Mouse (Mus musculus): ENCODE data around the gene Ildr1.

DNA sequence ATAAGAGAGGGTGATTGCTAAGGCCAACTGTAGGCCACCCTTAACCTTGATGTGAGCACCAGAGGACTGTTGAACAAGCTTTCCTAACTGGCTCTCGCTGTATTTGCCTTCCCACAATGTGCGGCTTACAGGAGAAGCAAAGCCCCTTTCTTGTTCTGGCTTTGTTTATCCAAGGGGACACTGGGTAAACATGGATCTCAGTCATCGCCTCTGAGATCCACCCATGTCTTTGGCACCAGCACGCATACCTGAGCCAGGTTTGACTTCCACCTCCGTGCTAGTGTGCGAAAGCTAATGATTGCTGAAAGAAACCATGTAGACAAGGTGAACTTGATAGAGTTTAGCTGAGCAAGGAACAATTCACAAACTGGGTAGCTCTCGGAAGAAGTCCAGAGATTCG is 49.8 kb downstream of the Ildr1 start:
- TF ChIP-seq CEBPB (IDR thresholded peaks at IDR 0.05; ENCODE audit: insufficient read depth, poor library complexity, severe bottlenecking) (no peak), TCF12 (IDR thresholded peaks at IDR 0.05; ENCODE audit: insufficient read depth, poor library complexity, severe bottlenecking) (no peak), POLR2A (IDR thresholded peaks at IDR 0.05; ENCODE audit: insufficient read length, low read depth) (no peak)

All from myocyte (in vitro differentiated cells).